Mouse (Mus musculus): ENCODE measurements around the gene Nkx2-9.

Gene Nkx2-9

GRCm38 (mm10) chr12:56612761-56613437, at the start of gene Nkx2-9:
Gene Nkx2-9 (minus strand): TSS chr12:56613284.
- no peak for DNase-seq

- DNase-seq, result no peak
These were observed 24.1 kb upstream of the Nkx2-9 start for GRCm38 (mm10) chr12:56637181-56637566.

DNA sequence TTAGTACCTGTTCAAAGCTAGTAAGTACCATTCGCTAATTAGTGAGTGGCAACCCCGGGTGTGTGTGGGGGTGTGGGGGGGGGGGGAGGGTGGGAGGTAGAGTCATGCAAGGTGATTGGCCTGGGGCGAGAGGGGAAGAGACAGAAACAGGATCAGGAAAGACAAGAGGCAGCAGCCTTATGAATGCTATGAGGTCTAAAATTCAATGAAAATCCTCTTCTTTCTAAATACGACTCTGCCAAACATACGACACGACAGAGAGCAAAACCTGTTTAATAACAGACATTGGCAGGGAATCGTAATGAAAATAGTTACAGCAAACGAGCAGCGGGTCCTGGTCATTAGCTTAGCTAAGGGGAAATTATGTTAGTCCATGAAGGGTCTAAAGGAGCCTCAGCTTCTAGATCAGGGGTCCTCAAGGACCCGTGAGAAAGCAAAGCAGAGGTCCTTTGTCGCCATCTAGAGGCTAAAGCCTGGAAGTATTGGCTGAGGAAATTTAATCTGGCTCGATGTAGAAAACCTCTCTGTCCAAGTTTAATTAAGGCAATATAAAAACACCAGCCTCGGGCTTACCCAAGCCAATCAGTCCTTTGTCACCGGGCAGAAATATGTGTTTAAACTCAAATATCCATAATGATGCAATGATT, 23.6 kb upstream of the Nkx2-9 start:
- no peak for DNase-seq

DNA sequence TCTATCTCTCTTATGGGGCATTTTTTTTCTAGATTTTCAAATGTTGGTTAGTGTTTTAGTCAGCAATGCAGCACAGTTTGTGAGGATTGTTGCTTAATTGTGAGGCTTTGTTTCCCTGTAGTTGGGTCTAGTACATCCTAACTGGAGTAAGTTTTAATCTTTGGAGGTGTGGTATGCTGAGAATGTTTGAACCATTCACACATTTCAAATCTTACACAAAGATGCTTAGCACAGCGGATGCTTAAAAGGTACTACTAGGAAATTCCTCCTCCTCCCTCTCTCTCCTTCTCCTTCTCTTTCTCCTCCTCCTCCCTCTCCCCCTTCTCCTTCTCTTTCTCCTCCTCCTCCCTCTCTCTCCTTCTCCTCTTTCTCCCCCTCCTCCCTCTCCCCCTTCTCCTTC, 3.0 kb upstream of the Nkx2-9 start:
- DNase-seq, result no peak

- DNase-seq, result no peak
These were observed 2.3 kb upstream of the Nkx2-9 start for GRCm38 (mm10) chr12:56615391-56615790.

GRCm38 (mm10) chr12:56614513-56614912, 1.4 kb upstream of the Nkx2-9 start:
- DNase-seq, result no peak

DNA sequence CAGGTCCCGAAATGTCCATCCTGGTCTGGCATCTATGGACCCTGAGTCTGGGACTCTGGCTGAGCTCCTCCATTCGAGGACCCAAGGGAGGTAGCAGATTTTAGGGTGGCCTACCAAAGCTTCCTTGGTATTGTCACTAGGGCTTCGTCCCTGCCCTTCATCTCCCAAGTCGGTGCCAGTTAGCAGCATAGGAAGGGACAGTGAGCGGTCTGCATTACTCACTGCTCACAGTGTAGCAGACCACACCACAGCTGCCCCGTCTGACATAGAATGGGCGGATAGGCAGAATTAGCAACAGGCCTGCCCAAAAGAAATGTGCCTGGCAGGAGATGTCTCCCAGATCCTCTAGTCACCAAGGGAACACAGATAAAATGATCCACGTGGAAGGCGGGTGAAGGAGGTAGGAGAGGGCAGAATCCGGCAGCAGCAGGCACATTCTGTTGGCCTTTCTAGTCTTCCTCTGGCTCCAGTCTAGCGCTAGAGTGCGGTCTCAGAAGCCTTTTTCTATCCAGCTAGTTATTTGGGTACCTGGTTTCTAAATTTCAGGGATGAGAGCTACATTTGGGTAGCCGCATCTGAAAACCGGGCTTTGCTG, 929 bp upstream of the Nkx2-9 start:
- no peak for DNase-seq

DNA sequence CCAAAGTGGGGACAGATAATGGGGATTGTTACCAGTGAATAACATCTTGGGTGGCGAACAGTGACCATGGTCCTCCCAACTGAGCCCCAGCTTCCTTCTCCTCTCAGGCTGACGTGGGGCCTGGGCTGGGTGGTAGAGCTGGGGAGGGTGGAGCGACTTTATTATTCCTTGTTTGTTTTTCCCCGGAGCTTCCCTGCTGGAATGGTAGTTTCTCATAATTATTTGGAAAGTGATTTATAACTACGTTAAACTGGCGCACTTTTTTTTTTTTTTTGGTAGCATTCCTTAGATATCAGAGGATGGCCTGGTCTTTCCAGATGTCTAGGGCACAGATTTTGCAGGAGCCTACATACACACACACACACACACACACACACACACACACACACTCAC, 350 bp upstream of the Nkx2-9 start:
- DNase-seq, result no peak

DNA sequence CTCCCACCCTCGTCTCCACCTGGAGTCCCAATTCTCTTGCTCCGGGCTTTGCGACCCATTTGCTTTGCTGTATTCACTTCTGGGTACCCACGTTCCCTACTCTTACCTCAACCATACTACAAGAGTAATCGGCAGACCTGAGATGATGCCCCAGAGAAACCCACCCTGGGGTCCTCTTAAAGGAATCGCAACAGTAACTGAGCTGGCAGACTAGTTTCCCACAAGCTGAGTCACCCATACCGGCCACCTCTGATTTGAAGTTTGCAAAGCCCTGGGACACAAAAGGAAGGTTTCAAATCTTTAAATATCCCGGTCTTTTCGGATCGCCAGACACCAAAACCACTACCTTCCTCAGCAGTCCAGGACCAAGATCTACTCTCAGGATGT, 742 bp downstream of the Nkx2-9 start:
- no peak for DNase-seq

DNA sequence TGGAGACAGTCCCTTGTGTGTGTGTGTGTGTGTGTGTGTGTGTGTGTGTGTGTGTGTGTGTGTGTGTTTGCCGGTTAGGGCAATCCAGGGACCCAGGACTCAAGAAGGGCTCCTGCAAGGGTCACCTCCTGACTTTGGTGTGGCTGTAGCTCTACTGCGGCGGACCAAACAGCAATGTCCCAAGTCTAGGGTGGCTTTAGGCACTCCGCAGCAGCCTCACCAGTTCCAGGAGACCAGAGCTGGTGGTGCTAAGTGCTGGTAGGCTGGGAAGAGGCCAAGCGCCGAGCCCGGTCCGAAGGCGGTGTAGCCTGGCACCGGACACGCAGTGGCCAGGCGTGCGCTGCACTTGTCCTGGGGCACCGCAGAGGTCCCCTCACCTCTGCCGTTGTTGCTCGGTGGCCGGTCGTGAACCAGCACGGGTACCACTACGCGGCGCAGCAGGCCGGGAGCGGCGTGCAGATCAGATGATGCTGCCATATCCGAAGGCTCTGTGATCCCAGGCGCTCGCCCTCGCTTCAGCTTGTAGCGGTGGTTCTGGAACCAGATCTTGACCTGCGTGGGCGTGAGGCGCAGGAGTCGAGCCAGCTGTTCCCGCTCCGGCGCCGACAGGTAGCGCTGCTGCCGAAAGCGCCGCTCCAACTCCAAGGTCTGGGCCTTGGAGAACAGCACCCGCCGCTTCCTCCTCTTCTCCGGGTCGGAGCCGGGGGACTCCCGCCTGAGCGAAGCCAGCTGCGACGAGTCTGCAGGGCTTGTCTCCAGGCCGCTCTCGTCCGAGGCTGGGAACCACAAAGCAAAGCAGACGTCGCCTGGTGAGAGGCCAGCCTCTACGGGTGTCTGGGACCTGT, 1.4 kb downstream of the Nkx2-9 start:
- no peak for DNase-seq

- DNase-seq, result no peak
These were observed 2.2 kb downstream of the Nkx2-9 start for GRCm38 (mm10) chr12:56610851-56611250.

- no peak for DNase-seq
These were observed 21.4 kb downstream of the Nkx2-9 start for GRCm38 (mm10) chr12:56591722-56592121.

GRCm38 (mm10) chr12:56587830-56588229, 25.3 kb downstream of the Nkx2-9 start:
- DNase-seq, result no peak
